Mouse (Mus musculus) stomach, embryonic 16.5 days (tissue): Measurements from ENCODE around the gene Gm45208. TPM values are rescaled to one million over a fixed set of nuclear protein-coding genes. Genes with fewer than 3 reads are reported as not detected.
A peak's percentile ranks its signal among the peaks of the same experiment; 100 is the strongest.
"Not testable (repeated sequence)": the region's sequence is repeated elsewhere in the genome, so short reads cannot be mapped to it uniquely, and the experiment has no call there.

Experiments used
- ATAC-seq: fragments of 200-750 bp; cut with Nextera tagmentation; 2 replicates; pipeline ENCODE4 v1.8.0; 2017; ENCODE audit warnings: moderate number of reproducible peaks, moderate TSS enrichment; ENCODE audit not compliant: insufficient read depth, low FRiP score
- H3K27ac ChIP-seq: fragments of 300-500 bp; sonication (generic); 2 replicates; pipeline ENCODE4 v1.5.1; 2014; ENCODE audit warnings: low read length
- H3K27me3 ChIP-seq: fragments of 300-500 bp; sonication (generic); 2 replicates; pipeline ENCODE4 v1.6.1; 2014; ENCODE audit warnings: low read length, control low read depth, mixed read lengths; ENCODE audit not compliant: control insufficient read depth, insufficient read depth
- H3K36me3 ChIP-seq: fragments of 300-500 bp; sonication (generic); 2 replicates; pipeline ENCODE4 v1.6.1; 2014; ENCODE audit warnings: low read length; ENCODE audit not compliant: control insufficient read depth, insufficient read depth
- H3K4me1 ChIP-seq: fragments of 300-500 bp; sonication (generic); 2 replicates; pipeline ENCODE4 v1.6.1; 2014; ENCODE audit warnings: low read length, control low read depth, mixed read lengths; ENCODE audit not compliant: control insufficient read depth, insufficient read depth
- H3K4me2 ChIP-seq: fragments of 300-500 bp; sonication (generic); 2 replicates; pipeline ENCODE4 v1.6.1; 2014; ENCODE audit warnings: low read depth, low read length, mixed read lengths
- H3K4me3 ChIP-seq: fragments of 300-500 bp; sonication (generic); replicated peaks from 2 replicates; pipeline ENCODE4 v1.5.1; 2014; ENCODE audit warnings: mild to moderate bottlenecking, low read length
- H3K9ac ChIP-seq: fragments of 300-500 bp; sonication (generic); 2 replicates; pipeline ENCODE4 v1.6.1; 2014; ENCODE audit warnings: low read length
- H3K9me3 ChIP-seq: fragments of 300-500 bp; sonication (generic); replicated peaks from 2 replicates; pipeline ENCODE4 v1.6.1; 2016; ENCODE audit warnings: low read length, control low read depth; ENCODE audit not compliant: control insufficient read depth
- WGBS: fragments of 180-500 bp; shearing (Covaris S2); extraction: QIAGEN DNeasy Blood & Tissue Kit; methylation state at CpG from one replicate; pipeline ENCODE4 v1.1.7; 2014; 5-methylcytosine and 5-hydroxymethylcytosine counted together
- polyA plus RNA-seq: library from polyadenylated mRNA; unstranded; fragments of >200 nt; fragmentation: Nextera tagmentation; extraction: Ambion mirVana; gene quantifications from 2 replicates; pipeline ENCODE4 v1.2.1, GENCODE M21; 2015

Gene Gm45208
- polyA plus RNA-seq, 1 experiment from 2014 or later: not detected

DNA sequence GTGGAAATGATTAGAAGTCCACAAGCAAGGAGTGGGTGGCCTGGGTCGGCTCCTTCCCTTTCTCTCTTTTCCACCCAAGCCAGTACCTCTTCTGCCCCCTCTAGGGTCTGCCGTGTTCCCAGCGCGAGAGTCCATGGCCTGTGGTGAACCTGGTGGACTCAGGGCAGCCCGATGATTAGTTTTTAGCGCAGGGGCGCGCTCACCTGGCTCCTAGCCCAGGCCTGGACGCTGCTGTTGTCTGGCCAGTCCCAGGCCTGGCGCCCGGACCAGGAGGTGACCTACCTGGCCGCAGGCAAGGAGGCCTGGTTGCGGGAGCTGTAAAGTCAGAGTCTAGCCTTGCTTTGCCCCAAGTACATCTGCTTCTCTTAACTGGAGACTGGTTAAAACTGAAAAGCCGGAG is 41.2 kb upstream of the Gm45208 start, which contains the start of gene Magix:
TSS of gene Magix (minus strand) at position 388 of the 400 bp plus-strand sequence.
- Histone ChIP-seq H3K4me2 (peak within 1 kb of the TSS; percentile 58), H3K4me1 (no peaks in the 10 kb centered on the region), H3K4me3 (peak within 1 kb of the TSS; percentile 40), H3K9me3 (no peaks in the 10 kb centered on the region), H3K27ac (no peak within 1 kb of the TSS), H3K9ac (peak within 1 kb of the TSS; percentile 55; the same call in 1 of the 2 replicates), H3K27me3 (no peaks in the 10 kb centered on the region), H3K36me3 (no peaks in the 10 kb centered on the region)
- WGBS: 66% methylated on average over 14 of the region's 14 CpGs
- ATAC-seq: no peak

DNA sequence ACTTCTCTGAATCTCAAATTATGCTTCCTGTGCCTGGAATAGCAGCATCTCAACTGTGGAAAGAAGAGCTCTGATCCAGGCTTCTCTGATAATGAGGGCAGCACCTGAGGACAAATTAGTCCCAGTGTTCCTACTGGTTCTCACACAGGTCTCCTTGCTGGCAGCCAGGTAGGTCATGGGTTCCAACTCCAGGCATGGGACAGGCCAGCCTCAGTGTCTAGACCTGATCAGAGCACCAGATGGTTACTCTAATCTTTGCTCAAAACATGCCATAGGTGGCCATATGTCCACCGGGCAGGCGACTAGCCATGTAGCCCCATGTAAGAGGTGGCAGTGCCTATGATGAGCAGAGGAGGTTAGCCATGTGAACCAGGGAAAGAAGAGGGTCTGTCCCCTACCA is 33.7 kb upstream of the Gm45208 start:
- ATAC-seq: no peak
- 85% methylated on average over 2 of the region's 2 CpGs for WGBS

DNA sequence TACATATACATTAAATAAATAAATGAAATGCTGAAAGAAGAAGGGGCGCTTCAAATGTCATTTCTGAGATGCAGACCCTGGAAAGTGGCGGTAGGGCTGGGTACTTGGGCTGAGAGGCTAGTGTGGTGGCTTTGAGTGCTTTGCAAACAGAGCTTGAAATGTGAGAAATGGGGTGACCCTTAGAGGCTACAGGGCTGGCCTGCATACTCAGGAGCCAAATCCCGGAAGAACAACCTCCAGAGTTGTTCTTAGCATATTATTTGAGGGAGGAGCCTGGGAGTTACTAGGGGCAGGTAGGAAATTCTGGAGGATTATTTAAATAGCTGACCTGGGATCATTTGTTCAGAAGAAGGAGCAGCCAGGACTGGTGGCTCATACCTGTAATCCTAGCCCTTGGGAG is 31.6 kb upstream of the Gm45208 start:
- Histone ChIP-seq H3K4me2 (no peak overlapping the region), H3K4me1 (no peaks in the 10 kb centered on the region), H3K9me3 (no peaks in the 10 kb centered on the region), H3K27ac (no peak overlapping the region), H3K4me3 (no peak overlapping the region), H3K27me3 (no peaks in the 10 kb centered on the region), H3K36me3 (no peaks in the 10 kb centered on the region), H3K9ac (no peak overlapping the region)
- ATAC-seq: no peak
- WGBS: 64% methylated on average over 3 of the region's 3 CpGs

More for the DNA sequence above, 33.7 kb upstream of the Gm45208 start:
- Histone ChIP-seq H3K36me3 (no peaks in the 10 kb centered on the region), H3K27ac (no peak overlapping the region), H3K4me1 (no peaks in the 10 kb centered on the region), H3K9me3 (no peaks in the 10 kb centered on the region), H3K9ac (no peak overlapping the region), H3K27me3 (no peaks in the 10 kb centered on the region), H3K4me3 (no peak overlapping the region), H3K4me2 (no peak overlapping the region)

DNA sequence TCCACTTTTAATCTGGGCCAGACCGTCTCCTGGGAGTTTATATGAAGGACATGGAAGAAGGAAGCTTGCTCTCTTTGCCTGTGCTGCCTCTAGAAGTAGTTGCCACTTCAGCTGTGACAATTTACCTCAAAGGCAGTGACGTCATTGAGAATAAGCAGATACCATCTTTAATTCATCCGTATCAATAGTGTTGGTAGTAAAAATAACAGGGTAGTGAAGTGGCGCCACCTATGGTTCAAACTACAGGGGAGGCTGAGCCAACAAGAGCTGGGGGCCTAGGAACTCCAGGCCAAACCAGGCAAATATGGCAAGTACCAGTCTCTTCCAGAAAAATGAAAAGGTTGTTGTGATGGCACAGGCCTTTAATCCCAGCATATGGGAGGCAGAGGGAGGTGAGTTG is 29.2 kb upstream of the Gm45208 start:
- ATAC-seq: no peak
- WGBS: 31% methylated on average over 4 of the region's 4 CpGs
- Histone ChIP-seq H3K36me3 (no peaks in the 10 kb centered on the region), H3K9ac (no peak overlapping the region), H3K4me3 (no peak overlapping the region), H3K4me2 (no peak overlapping the region), H3K4me1 (no peaks in the 10 kb centered on the region), H3K27ac (no peak overlapping the region), H3K9me3 (no peaks in the 10 kb centered on the region), H3K27me3 (no peaks in the 10 kb centered on the region)

DNA sequence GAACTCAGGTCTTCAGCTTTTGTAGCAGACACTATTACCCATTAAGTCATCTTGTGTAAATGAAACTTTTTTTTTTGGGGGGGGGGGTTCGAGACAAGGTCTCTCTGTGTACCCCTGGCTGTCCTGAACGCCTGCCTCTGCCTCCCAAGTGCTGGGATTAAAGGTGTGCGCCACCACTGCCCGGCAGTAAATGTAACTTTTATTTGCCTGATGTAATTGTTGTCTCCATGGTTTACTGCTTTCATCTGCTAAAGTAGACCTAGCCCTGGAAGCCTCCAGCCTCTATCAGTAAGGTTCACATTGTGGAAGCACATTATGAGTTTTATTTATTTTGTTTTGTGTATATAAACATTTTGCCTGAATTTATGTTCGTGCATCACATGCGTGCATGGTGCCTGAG is 25.5 kb upstream of the Gm45208 start:
- Histone ChIP-seq H3K27me3 (no peaks in the 10 kb centered on the region), H3K4me3 (peak overlapping the region; percentile 20), H3K9me3 (no peaks in the 10 kb centered on the region), H3K4me2 (peak overlapping the region; percentile 40), H3K4me1 (no peaks in the 10 kb centered on the region; the same call in 1 of the 2 replicates), H3K36me3 (no peaks in the 10 kb centered on the region), H3K27ac (no peak overlapping the region), H3K9ac (no peak overlapping the region)
- 34% methylated on average over 6 of the region's 6 CpGs for WGBS
- ATAC-seq: peak; percentile 16; the same call in 1 of the 2 replicates

DNA sequence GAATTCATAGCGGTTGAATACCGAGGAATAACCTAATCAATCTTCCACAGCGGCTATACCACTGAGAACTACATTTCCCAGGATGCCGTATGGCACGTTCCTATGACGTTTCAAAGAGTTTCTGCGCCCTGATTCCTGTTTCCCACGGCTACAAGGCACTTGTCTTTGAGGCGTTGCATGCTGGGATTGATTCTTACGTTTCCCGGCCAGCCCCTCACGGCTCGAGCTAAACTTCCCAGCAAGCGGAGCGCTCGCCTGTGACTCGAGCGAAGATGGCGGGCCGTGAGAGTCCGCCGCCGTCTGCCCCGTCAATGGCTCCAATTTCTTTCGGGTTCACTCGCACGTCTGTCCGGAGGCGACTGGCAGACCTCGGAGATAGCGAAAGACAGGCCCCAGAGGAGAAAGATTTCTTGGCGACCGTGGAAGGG is 25.1 kb upstream of the Gm45208 start, which contains the start of gene Gpkow:
TSS of gene Gpkow (plus strand) at position 178 of the 428 bp plus-strand sequence.
- no peaks in the 10 kb centered on the region for H3K27me3 ChIP-seq
- no peaks in the 10 kb centered on the region for H3K9me3 ChIP-seq
- WGBS: 6% methylated on average over 33 of the region's 33 CpGs
- H3K9ac ChIP-seq: peak within 1 kb of the TSS; percentile 78
- no peaks in the 10 kb centered on the region; the same call in 1 of the 2 replicates for H3K4me1 ChIP-seq
- no peaks in the 10 kb centered on the region for H3K36me3 ChIP-seq
- ATAC-seq: peak; percentile 95
- peak within 1 kb of the TSS; percentile 62 for H3K4me3 ChIP-seq
- H3K27ac ChIP-seq: no peak within 1 kb of the TSS
- peak within 1 kb of the TSS; percentile 55 for H3K4me2 ChIP-seq

DNA sequence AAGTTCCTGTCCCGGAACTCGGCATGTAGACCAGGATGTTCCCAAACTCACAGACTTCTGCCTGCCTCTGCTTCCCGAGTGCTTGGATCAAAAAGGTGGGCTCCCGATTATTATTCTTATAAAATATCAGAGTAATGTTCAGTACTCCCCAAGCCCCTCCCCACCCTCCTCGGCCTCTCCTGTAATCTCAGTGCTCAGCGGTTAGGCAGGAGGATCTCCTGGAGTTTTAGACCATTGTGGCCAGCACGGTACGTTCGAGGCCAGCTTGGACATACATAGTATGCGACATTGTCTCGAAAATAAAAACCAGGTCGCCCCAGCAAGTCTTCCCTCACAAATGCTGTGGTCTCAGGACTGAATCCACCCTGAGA is 8.3 kb upstream of the Gm45208 start:
- H3K36me3 ChIP-seq, H3K9me3 ChIP-seq, H3K4me1 ChIP-seq, H3K27ac ChIP-seq, H3K27me3 ChIP-seq: not testable (repeated sequence)
- H3K9ac ChIP-seq: peak overlapping the region; percentile 55
- peak overlapping the region; percentile 55 for H3K4me2 ChIP-seq
- peak; percentile 18; the same call in 1 of the 2 replicates for ATAC-seq
- peak overlapping the region; percentile 41 for H3K4me3 ChIP-seq
- WGBS: 33% methylated on average over 5 of the region's 12 CpGs

DNA sequence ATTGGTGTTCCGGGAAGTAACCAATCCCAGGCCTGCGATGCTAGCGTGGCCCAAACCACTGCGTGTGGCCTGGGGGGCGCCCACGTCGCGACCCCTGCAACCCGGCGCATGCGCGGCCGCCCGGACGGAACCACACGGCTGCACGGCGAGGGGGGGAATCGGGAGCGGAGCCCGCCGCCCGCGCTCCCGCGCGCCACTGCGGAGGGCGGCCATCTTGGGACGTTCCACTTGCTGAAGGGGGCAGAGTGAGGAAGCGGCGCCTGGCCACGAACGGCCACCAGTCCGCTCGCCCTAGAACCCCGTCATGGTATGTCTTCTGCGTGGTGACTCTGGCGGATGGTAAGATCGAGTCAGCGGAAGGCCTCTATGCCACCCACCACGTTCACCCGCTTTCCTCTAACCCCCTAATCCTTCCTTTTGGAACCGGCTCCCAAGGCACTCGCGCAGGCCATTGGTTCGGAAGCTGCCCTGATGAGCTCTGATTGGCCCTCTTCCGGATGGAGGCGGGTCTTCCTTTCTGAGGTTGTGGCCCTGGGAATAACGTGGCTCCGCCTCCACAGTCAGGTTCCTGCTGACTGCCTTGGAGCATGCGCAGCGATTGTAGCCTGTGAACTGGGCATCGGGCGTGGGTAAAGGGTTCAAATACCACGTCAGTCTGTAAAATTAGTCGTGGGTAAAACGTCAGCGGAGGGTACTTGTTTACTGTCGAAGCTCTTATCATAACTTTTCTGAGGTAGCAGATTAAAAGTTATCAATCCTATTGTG is 7.7 kb upstream of the Gm45208 start, which contains the start of gene Wdr45:
TSS of gene Wdr45 (plus strand) at position 199 of the 765 bp plus-strand sequence.
- H3K9ac ChIP-seq: peak within 1 kb of the TSS; percentile 55
- WGBS: 10% methylated on average over 24 of the region's 60 CpGs

DNA sequence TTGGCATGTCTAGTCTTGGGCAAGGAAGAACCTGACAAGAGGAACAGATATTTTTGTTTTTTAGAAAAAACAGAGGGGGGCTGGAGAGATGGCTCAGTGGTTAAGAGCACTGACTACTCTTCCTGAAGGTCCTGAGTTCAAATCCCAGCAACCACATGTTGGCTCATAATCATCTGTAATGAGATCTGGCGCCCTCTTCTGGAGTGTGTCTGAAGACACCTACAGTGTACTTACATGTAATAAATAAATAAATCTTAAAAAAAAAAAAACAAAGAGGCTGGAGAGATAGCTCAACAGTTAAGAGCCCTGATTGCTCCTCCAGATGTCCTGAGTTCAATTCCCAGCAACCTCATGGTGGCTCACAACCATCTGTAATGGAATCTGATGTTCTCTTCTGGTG is 6.0 kb upstream of the Gm45208 start:
- not testable (repeated sequence) for H3K9me3 ChIP-seq, H3K4me2 ChIP-seq, H3K27me3 ChIP-seq, ATAC-seq, H3K36me3 ChIP-seq, H3K4me1 ChIP-seq, H3K4me3 ChIP-seq, H3K27ac ChIP-seq, H3K9ac ChIP-seq
- 15% methylated on average over 1 of the region's 1 CpGs for WGBS

More for the DNA sequence above, 7.7 kb upstream of the Gm45208 start, which contains the start of gene Wdr45:
- not testable (repeated sequence) for H3K4me1 ChIP-seq, H3K27ac ChIP-seq, H3K27me3 ChIP-seq, H3K36me3 ChIP-seq, H3K9me3 ChIP-seq
- H3K4me2 ChIP-seq: peak within 1 kb of the TSS; percentile 55
- H3K4me3 ChIP-seq: peak within 1 kb of the TSS; percentile 41
- ATAC-seq: peak; percentile 95
